Mouse (Mus musculus) limb, embryonic 11.5 days (tissue): ENCODE results near the gene Arhgap27. TPM values are rescaled to one million over a fixed set of nuclear protein-coding genes. Genes with fewer than 3 reads are reported as not detected.

Experiments
- ATAC-seq: fragments of 200-750 bp; cut with Nextera tagmentation; 2 replicates; pipeline ENCODE4 v1.8.0; 2017; ENCODE audit warnings: low read depth; ENCODE audit not compliant: insufficient number of reproducible peaks, low FRiP score, low TSS enrichment
- DNase-seq: peaks from one replicate; pipeline ENCODE4 v3.0.0-alpha.2; 2015; ENCODE audit warnings: low spot score
- H3K27ac ChIP-seq: fragments of 300-500 bp; sonication (generic); replicated peaks from 2 replicates; pipeline ENCODE4 v1.5.1; 2014; ENCODE audit warnings: low read depth, mild to moderate bottlenecking, low read length
- H3K27me3 ChIP-seq: fragments of 300-500 bp; sonication (generic); 2 replicates; pipeline ENCODE4 v1.6.1; 2014; ENCODE audit warnings: mild to moderate bottlenecking, low read length, mixed read lengths; ENCODE audit not compliant: control insufficient read depth, insufficient read depth
- H3K36me3 ChIP-seq: fragments of 300-500 bp; sonication (generic); 2 replicates; pipeline ENCODE4 v1.6.1; 2014; ENCODE audit warnings: mild to moderate bottlenecking, low read length, moderate library complexity, mixed read lengths; ENCODE audit not compliant: control insufficient read depth, insufficient read depth
- H3K4me1 ChIP-seq: fragments of 300-500 bp; sonication (generic); 2 replicates; pipeline ENCODE4 v1.6.1; 2014; ENCODE audit warnings: low read length, mixed read lengths; ENCODE audit not compliant: control insufficient read depth, insufficient read depth
- H3K4me2 ChIP-seq: fragments of 300-500 bp; sonication (generic); 2 replicates; pipeline ENCODE4 v1.6.1; 2014; ENCODE audit warnings: low read depth, mild to moderate bottlenecking, moderate library complexity; ENCODE audit not compliant: severe bottlenecking
- H3K4me3 ChIP-seq: fragments of 300-500 bp; sonication (generic); 2 replicates; pipeline ENCODE4 v1.5.1; 2014; ENCODE audit warnings: low read depth, low read length
- H3K9ac ChIP-seq: fragments of 300-500 bp; sonication (generic); 2 replicates; pipeline ENCODE4 v1.6.1; 2014; ENCODE audit warnings: mild to moderate bottlenecking, low read length
- H3K9me3 ChIP-seq: fragments of 300-500 bp; sonication (generic); 2 replicates; pipeline ENCODE4 v1.6.1; 2016; ENCODE audit warnings: low read length; ENCODE audit not compliant: control insufficient read depth
- WGBS: fragments of 180-500 bp; shearing (Covaris S2); extraction: QIAGEN DNeasy Blood & Tissue Kit; methylation state at CpG from one replicate; pipeline ENCODE4 v1.1.7; 2014; 5-methylcytosine and 5-hydroxymethylcytosine counted together
- polyA plus RNA-seq: library from polyadenylated mRNA; unstranded; fragments of >200 nt; fragmentation: Nextera tagmentation; extraction: Ambion mirVana; gene quantifications from 2 replicates; pipeline ENCODE4 v1.2.1, GENCODE M21; 2014

Gene Arhgap27
- polyA plus RNA-seq, 1 experiment from 2014 or later = 4.7 TPM

GRCm38 (mm10) chr11:103338671-103339070 is 24.8 kb downstream of the Arhgap27 start:
- H3K4me1 ChIP-seq = 0 out of 2 replicates have a peak, but pooled peaks cover 2% of the 10 kb centered on the region
- no peak overlapping the region for H3K4me3 ChIP-seq
- no peak overlapping the region for H3K9ac ChIP-seq
- ATAC-seq = no peak
- DNase-seq = no peak
- 93% methylated on average over 6 of the region's 6 CpGs for WGBS
- H3K27me3 ChIP-seq = peaks cover 12% of the 10 kb centered on the region
- H3K9me3 ChIP-seq = no peaks in the 10 kb centered on the region
- H3K4me2 ChIP-seq = no peak overlapping the region
- H3K27ac ChIP-seq = no peak overlapping the region
- H3K36me3 ChIP-seq = no peaks in the 10 kb centered on the region

DNA sequence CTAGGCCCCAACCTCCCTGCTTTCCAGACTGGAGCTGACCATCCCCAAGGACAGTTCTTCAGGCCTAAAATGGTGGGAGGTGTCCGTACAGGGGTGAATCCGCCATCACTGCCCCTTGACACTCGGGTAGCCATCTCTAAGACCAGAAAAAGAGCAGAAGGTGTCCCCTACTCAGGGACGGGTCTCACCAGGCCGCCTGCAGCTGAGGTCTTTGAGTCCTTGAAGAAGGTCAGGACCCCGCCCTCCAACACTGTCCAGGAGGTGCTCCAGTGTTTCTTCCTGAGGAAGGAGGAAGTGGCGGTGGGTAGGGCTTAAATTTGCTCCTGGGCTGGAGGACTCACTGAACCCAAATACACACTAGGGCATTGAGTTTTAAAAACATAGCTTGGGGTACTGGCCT is 25.4 kb downstream of the Arhgap27 start:
- no peak for ATAC-seq
- Histone ChIP-seq H3K27me3 (peaks cover 18% of the 10 kb centered on the region), H3K9me3 (no peaks in the 10 kb centered on the region), H3K4me3 (no peak overlapping the region), H3K27ac (no peak overlapping the region), H3K36me3 (no peaks in the 10 kb centered on the region), H3K4me1 (0 out of 2 replicates have a peak, but pooled peaks cover 3% of the 10 kb centered on the region), H3K4me2 (no peak overlapping the region), H3K9ac (no peak overlapping the region)
- DNase-seq = no peak
- 79% methylated on average over 7 of the region's 7 CpGs for WGBS

GRCm38 (mm10) chr11:103337180-103337579 is 26.3 kb downstream of the Arhgap27 start:
- Histone ChIP-seq H3K4me2 (no peak overlapping the region), H3K36me3 (no peaks in the 10 kb centered on the region), H3K4me3 (no peak overlapping the region), H3K27ac (no peak overlapping the region), H3K9me3 (no peaks in the 10 kb centered on the region), H3K27me3 (peaks cover 26% of the 10 kb centered on the region), H3K9ac (no peak overlapping the region), H3K4me1 (0 out of 2 replicates have a peak, but pooled peaks cover 5% of the 10 kb centered on the region)
- WGBS = 91% methylated on average over 2 of the region's 2 CpGs
- DNase-seq (no peak), ATAC-seq (no peak)

GRCm38 (mm10) chr11:103335561-103335960 is 27.9 kb downstream of the Arhgap27 start:
- 77% methylated on average over 5 of the region's 5 CpGs for WGBS
- Histone ChIP-seq H3K27me3 (peaks cover 26% of the 10 kb centered on the region), H3K4me2 (no peak overlapping the region)

GRCm38 (mm10) chr11:103334925-103335324 is 28.6 kb downstream of the Arhgap27 start:
- H3K4me2 ChIP-seq = no peak overlapping the region
- no peaks in the 10 kb centered on the region for H3K36me3 ChIP-seq
- ATAC-seq (no peak), DNase-seq (no peak)
- no peak overlapping the region for H3K9ac ChIP-seq
- H3K27ac ChIP-seq = no peak overlapping the region
- WGBS = 87% methylated on average over 9 of the region's 9 CpGs
- peaks cover 26% of the 10 kb centered on the region for H3K27me3 ChIP-seq
- 0 out of 2 replicates have a peak, but pooled peaks cover 5% of the 10 kb centered on the region for H3K4me1 ChIP-seq
- H3K4me3 ChIP-seq = no peak overlapping the region
- no peaks in the 10 kb centered on the region for H3K9me3 ChIP-seq

More at GRCm38 (mm10) chr11:103335561-103335960, 27.9 kb downstream of the Arhgap27 start:
- Histone ChIP-seq H3K9ac (no peak overlapping the region), H3K4me1 (0 out of 2 replicates have a peak, but pooled peaks cover 5% of the 10 kb centered on the region), H3K4me3 (no peak overlapping the region), H3K27ac (no peak overlapping the region), H3K36me3 (no peaks in the 10 kb centered on the region), H3K9me3 (no peaks in the 10 kb centered on the region)
- DNase-seq = no peak
- no peak for ATAC-seq

- 0 out of 2 replicates have a peak overlapping the region, but pooled peaks have one; percentile 14 for H3K4me3 ChIP-seq
- no peaks in the 10 kb centered on the region for H3K9me3 ChIP-seq
- 12% methylated on average over 40 of the region's 40 CpGs for WGBS
- DNase-seq (peak; percentile 79), ATAC-seq (0 out of 2 replicates have a peak, but pooled peaks have one; percentile 17)
- no peak overlapping the region for H3K27ac ChIP-seq
- no peaks in the 10 kb centered on the region for H3K36me3 ChIP-seq
- no peak overlapping the region for H3K9ac ChIP-seq
- 0 out of 2 replicates have a peak, but pooled peaks cover 5% of the 10 kb centered on the region for H3K4me1 ChIP-seq
- peak overlapping the region; percentile 30; the same call in 1 of the 2 replicates for H3K4me2 ChIP-seq
- H3K27me3 ChIP-seq = peaks cover 26% of the 10 kb centered on the region
Measured at GRCm38 (mm10) chr11:103333719-103334398, 29.6 kb downstream of the Arhgap27 start.

- Histone ChIP-seq H3K9me3 (no peaks in the 10 kb centered on the region), H3K4me3 (peak overlapping the region; percentile 14), H3K9ac (no peak overlapping the region), H3K4me2 (peak overlapping the region; percentile 29; the same call in 1 of the 2 replicates), H3K4me1 (0 out of 2 replicates have a peak, but pooled peaks cover 5% of the 10 kb centered on the region), H3K36me3 (no peaks in the 10 kb centered on the region), H3K27me3 (peaks cover 26% of the 10 kb centered on the region), H3K27ac (no peak overlapping the region)
- no peak for ATAC-seq
- DNase-seq = peak; percentile 41
- 26% methylated on average over 33 of the region's 34 CpGs for WGBS
Measured at GRCm38 (mm10) chr11:103332890-103333651, 30.4 kb downstream of the Arhgap27 start.

DNA sequence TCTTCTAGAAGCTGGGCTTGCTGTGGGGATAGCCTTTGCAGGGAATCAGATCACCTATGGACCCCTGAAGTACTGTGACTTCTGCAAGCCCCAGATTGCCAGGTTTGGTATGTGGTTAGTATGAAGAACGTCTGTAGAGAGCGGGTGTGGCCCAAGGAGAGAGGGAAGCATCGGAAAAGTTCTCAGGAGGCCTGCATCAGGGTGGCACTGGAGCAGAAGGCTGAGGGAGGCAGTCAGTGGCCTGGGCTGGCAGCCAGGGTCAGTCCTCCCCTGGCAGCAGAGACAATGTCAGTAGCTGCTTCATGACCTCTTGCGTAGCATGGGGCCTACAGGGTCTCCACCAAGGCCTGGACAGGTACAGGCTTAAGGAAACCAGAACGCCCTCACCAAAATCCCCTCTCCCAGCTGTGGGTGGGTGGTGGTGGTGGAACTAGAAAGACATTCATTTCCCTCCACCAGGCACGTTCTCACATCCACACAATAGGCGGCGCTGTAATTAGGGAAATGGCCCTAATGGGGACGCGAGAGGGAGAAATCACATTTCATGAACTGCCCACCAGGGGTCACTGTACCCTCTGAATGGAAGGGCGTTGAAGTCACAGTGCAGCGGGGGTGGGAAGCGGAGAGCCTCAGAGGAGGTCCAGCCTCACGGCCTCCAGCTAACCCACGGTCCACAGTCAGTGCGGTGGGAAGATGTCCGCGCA is 31.2 kb downstream of the Arhgap27 start:
- 26% methylated on average over 18 of the region's 18 CpGs for WGBS
- H3K27me3 ChIP-seq = peaks cover 26% of the 10 kb centered on the region
- H3K36me3 ChIP-seq = no peaks in the 10 kb centered on the region
- H3K4me1 ChIP-seq = 0 out of 2 replicates have a peak, but pooled peaks cover 5% of the 10 kb centered on the region
- DNase-seq = peak; percentile 90
- ATAC-seq = no peak
- no peak overlapping the region for H3K9ac ChIP-seq
- H3K4me3 ChIP-seq = peak overlapping the region; percentile 14; the same call in 1 of the 2 replicates
- H3K4me2 ChIP-seq = peak overlapping the region; percentile 29; the same call in 1 of the 2 replicates
- H3K27ac ChIP-seq = no peak overlapping the region
- no peaks in the 10 kb centered on the region for H3K9me3 ChIP-seq
